Mouse (Mus musculus) MEL (cell line): ENCODE data around the gene Olfr1480.

Experiments
- GATA1 ChIP-seq: IDR thresholded peaks from 2 replicates; pipeline ENCODE4 v1.6.1; 2011; ENCODE audit warnings: low read depth, low read length, improper control_type of control experiment
- KAT2A ChIP-seq: conservative IDR thresholded peaks from 2 replicates; pipeline ENCODE4 v1.6.1; 2012; ENCODE audit warnings: low read depth, low read length, improper control_type of control experiment, inconsistent platforms
- TCF12 ChIP-seq: IDR thresholded peaks from 2 replicates; pipeline ENCODE4 v1.6.1; 2014; ENCODE audit warnings: low read depth, mild to moderate bottlenecking, inconsistent platforms, low read length, improper control_type of control experiment, moderate library complexity

DNA sequence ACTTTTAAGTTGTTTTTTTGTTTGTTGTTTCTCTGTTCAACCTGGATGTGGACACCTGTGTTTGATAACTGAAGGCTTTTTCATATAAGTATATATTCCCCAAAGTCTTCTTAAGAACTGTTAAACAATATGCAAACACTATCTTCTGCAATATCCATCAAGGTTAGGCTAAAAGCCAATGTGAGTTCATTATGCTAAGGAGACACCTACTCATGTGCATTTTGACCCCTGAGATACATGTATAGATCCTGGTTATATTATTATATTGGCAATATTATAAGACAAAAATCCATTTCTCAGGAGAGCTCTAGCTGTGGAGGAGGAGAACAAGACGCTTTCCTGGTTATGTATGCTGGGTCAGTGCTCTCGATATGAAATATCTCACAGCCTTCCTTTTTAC, at the start of gene Olfr1480:
- TF ChIP-seq GATA1 (no peak), KAT2A (no peak), TCF12 (no peak)
